Mouse (Mus musculus): ENCODE measurements at regions not wholly inside any gene's neighbourhood (a gene's known extent, or its start where the extent isn't known, plus 50 kb on each side); places are given as distances from the start of the nearest gene placed in this dataset.

- TF ChIP-seq POLR2AphosphoS2 (IDR thresholded peaks at IDR 0.05; ENCODE audit: low read depth, low read length) = no peak
- TF ChIP-seq MAFK (IDR thresholded peaks at IDR 0.05; ENCODE audit: insufficient replicate concordance, low read length) = no peak
- no peak for TF ChIP-seq MEF2A (IDR thresholded peaks at IDR 0.05; ENCODE audit: borderline replicate concordance, low read depth, low read length)
- no peak for TF ChIP-seq SIN3A (IDR thresholded peaks at IDR 0.05; ENCODE audit: low read length)
- no peak for TF ChIP-seq CTCF (conservative IDR thresholded peaks at IDR 0.05 in 1 of 2, IDR thresholded peaks at IDR 0.05 in 1 of 2; ENCODE audit: low read depth in 2 of 2, low read length in 2 of 2)
- no peak for TF ChIP-seq GABPA (IDR thresholded peaks at IDR 0.05; ENCODE audit: insufficient replicate concordance, low read depth, low read length)
- no peak for TF ChIP-seq SMC3 (IDR thresholded peaks at IDR 0.05; ENCODE audit: low read depth, low read length)
Observed at GRCm38 (mm10) chr8:8959787-8960093, 269.4 kb upstream of the Arglu1 start.

All from CH12.LX (cell line).